Mouse (Mus musculus): ENCODE data around the gene AC170998.1. TPM values are rescaled to one million over a fixed set of nuclear protein-coding genes. Genes with fewer than 3 reads are reported as not detected.

AC170998.1 gene
- polyA plus RNA-seq (2015; fragmentation: Nextera tagmentation; extraction: Ambion mirVana), result 1.7 and 1.8 TPM in 2 replicates

- Histone ChIP-seq H3K9ac (no peak within 1 kb of the TSS), H3K27ac (replicated peaks) (no peak within 1 kb of the TSS), H3K4me1 (replicated peaks) (no peaks in the 10 kb centered on the region), H3K36me3 (peaks cover 86% of the 10 kb centered on the region), H3K9me3 (no peaks in the 10 kb centered on the region), H3K4me3 (no peak within 1 kb of the TSS), H3K4me2 (no peak within 1 kb of the TSS), H3K27me3 (no peaks in the 10 kb centered on the region)
- 96% methylated on average over 4 of the region's 4 CpGs for WGBS
- no peak for ATAC-seq (ENCODE audit: low read depth)
Observed at GRCm38 (mm10) chr17:28725783-28726182, at the start of gene AC170998.1. Gene AC170998.1 (plus strand): TSS chr17:28726083.

GRCm38 (mm10) chr17:28682311-28683084 lies 43.4 kb upstream of the AC170998.1 start:
- WGBS, result 83% methylated on average over 13 of the region's 13 CpGs
- H3K9ac ChIP-seq, result no peak overlapping the region
- H3K27ac ChIP-seq (replicated peaks), result no peak overlapping the region
- H3K4me2 ChIP-seq, result no peak overlapping the region
- H3K36me3 ChIP-seq, result no peaks in the 10 kb centered on the region
- H3K9me3 ChIP-seq, result no peaks in the 10 kb centered on the region
- H3K4me1 ChIP-seq (replicated peaks), result no peaks in the 10 kb centered on the region
- no peak overlapping the region for H3K4me3 ChIP-seq
- no peak for ATAC-seq (ENCODE audit: low read depth)
- H3K27me3 ChIP-seq, result no peaks in the 10 kb centered on the region

GRCm38 (mm10) chr17:28683601-28684000 lies 42.3 kb upstream of the AC170998.1 start:
- Histone ChIP-seq H3K36me3 (no peaks in the 10 kb centered on the region), H3K4me3 (no peak overlapping the region), H3K9ac (no peak overlapping the region), H3K27ac (replicated peaks) (no peak overlapping the region), H3K4me1 (replicated peaks) (no peaks in the 10 kb centered on the region), H3K4me2 (no peak overlapping the region), H3K27me3 (peaks cover 4% of the 10 kb centered on the region), H3K9me3 (no peaks in the 10 kb centered on the region)
- WGBS, result 76% methylated on average over 1 of the region's 1 CpGs
- ATAC-seq (ENCODE audit: low read depth), result no peak

- Histone ChIP-seq H3K9ac (no peak overlapping the region), H3K9me3 (no peaks in the 10 kb centered on the region), H3K27me3 (peaks cover 12% of the 10 kb centered on the region), H3K36me3 (no peaks in the 10 kb centered on the region), H3K4me2 (no peak overlapping the region), H3K4me3 (no peak overlapping the region), H3K27ac (replicated peaks) (no peak overlapping the region), H3K4me1 (replicated peaks) (peaks cover 7% of the 10 kb centered on the region)
- 78% methylated on average over 19 of the region's 19 CpGs for WGBS
- no peak for ATAC-seq (ENCODE audit: low read depth)
Observed at GRCm38 (mm10) chr17:28684631-28685030, 41.3 kb upstream of the AC170998.1 start.

- 43% methylated on average over 4 of the region's 4 CpGs for WGBS
- Histone ChIP-seq H3K36me3 (no peaks in the 10 kb centered on the region), H3K4me3 (no peak overlapping the region), H3K4me2 (no peak overlapping the region), H3K27me3 (peaks cover 12% of the 10 kb centered on the region), H3K27ac (replicated peaks) (no peak overlapping the region), H3K4me1 (replicated peaks) (peaks cover 15% of the 10 kb centered on the region), H3K9ac (no peak overlapping the region), H3K9me3 (no peaks in the 10 kb centered on the region)
- no peak for ATAC-seq (ENCODE audit: low read depth)
Observed at GRCm38 (mm10) chr17:28687354-28687753, 38.5 kb upstream of the AC170998.1 start.

GRCm38 (mm10) chr17:28689586-28690283 lies 36.1 kb upstream of the AC170998.1 start, which contains the start of gene Slc26a8:
Gene Slc26a8 (minus strand): TSS chr17:28690233.
- H3K4me2 ChIP-seq, result peak within 1 kb of the TSS; percentile 78
- 0 out of 2 replicates have a peak, but pooled peaks cover 4% of the 10 kb centered on the region for H3K36me3 ChIP-seq
- peaks cover 12% of the 10 kb centered on the region for H3K27me3 ChIP-seq
- 10% methylated on average over 40 of the region's 40 CpGs for WGBS
- peaks cover 36% of the 10 kb centered on the region for H3K4me1 ChIP-seq (replicated peaks)
- no peaks in the 10 kb centered on the region for H3K9me3 ChIP-seq
- peak within 1 kb of the TSS; percentile 76 for H3K9ac ChIP-seq
- H3K27ac ChIP-seq (replicated peaks), result peak within 1 kb of the TSS; percentile 97
- no peak for ATAC-seq (ENCODE audit: low read depth)
- H3K4me3 ChIP-seq, result peak within 1 kb of the TSS; percentile 98

GRCm38 (mm10) chr17:28690776-28691686 lies 34.9 kb upstream of the AC170998.1 start, which contains the start of gene Mapk14:
Gene Mapk14 (plus strand): TSS chr17:28691329.
- Histone ChIP-seq H3K4me2 (peak within 1 kb of the TSS; percentile 78), H3K36me3 (0 out of 2 replicates have a peak, but pooled peaks cover 4% of the 10 kb centered on the region), H3K9me3 (no peaks in the 10 kb centered on the region), H3K9ac (peak within 1 kb of the TSS; percentile 97), H3K27me3 (peaks cover 12% of the 10 kb centered on the region), H3K4me1 (replicated peaks) (peaks cover 48% of the 10 kb centered on the region), H3K27ac (replicated peaks) (peak within 1 kb of the TSS; percentile 97), H3K4me3 (peak within 1 kb of the TSS; percentile 98)
- WGBS, result 0% methylated on average over 83 of the region's 86 CpGs
- ATAC-seq (ENCODE audit: low read depth), result peak; percentile 96

- under 1% methylated on average over 53 of the region's 53 CpGs for WGBS
- H3K4me1 ChIP-seq (replicated peaks), result peaks cover 55% of the 10 kb centered on the region
Observed at GRCm38 (mm10) chr17:28691687-28692340, 34.1 kb upstream of the AC170998.1 start.

GRCm38 (mm10) chr17:28692341-28692710 lies 33.6 kb upstream of the AC170998.1 start:
- peaks cover 12% of the 10 kb centered on the region for H3K27me3 ChIP-seq

More at GRCm38 (mm10) chr17:28691687-28692340, 34.1 kb upstream of the AC170998.1 start:
- Histone ChIP-seq H3K4me3 (peak overlapping the region; percentile 98), H3K4me2 (peak overlapping the region; percentile 78), H3K36me3 (0 out of 2 replicates have a peak, but pooled peaks cover 4% of the 10 kb centered on the region), H3K27me3 (peaks cover 12% of the 10 kb centered on the region), H3K27ac (replicated peaks) (peak overlapping the region; percentile 97), H3K9me3 (no peaks in the 10 kb centered on the region), H3K9ac (peak overlapping the region; percentile 97)
- ATAC-seq (ENCODE audit: low read depth), result peak; percentile 69

GRCm38 (mm10) chr17:28693086-28693485 lies 32.8 kb upstream of the AC170998.1 start:
- no peak for ATAC-seq (ENCODE audit: low read depth)
- Histone ChIP-seq H3K9ac (peak overlapping the region; percentile 97), H3K9me3 (no peaks in the 10 kb centered on the region), H3K27ac (replicated peaks) (no peak overlapping the region), H3K4me2 (peak overlapping the region; percentile 78), H3K4me1 (replicated peaks) (peaks cover 68% of the 10 kb centered on the region), H3K4me3 (peak overlapping the region; percentile 98), H3K36me3 (0 out of 2 replicates have a peak, but pooled peaks cover 4% of the 10 kb centered on the region), H3K27me3 (peaks cover 12% of the 10 kb centered on the region)
- WGBS, result 54% methylated on average over 3 of the region's 3 CpGs

More at GRCm38 (mm10) chr17:28692341-28692710, 33.6 kb upstream of the AC170998.1 start:
- under 1% methylated on average over 18 of the region's 18 CpGs for WGBS
- 0 out of 2 replicates have a peak, but pooled peaks cover 4% of the 10 kb centered on the region for H3K36me3 ChIP-seq
- H3K4me3 ChIP-seq, result peak overlapping the region; percentile 98
- peak overlapping the region; percentile 78 for H3K4me2 ChIP-seq
- H3K27ac ChIP-seq (replicated peaks), result peak overlapping the region; percentile 97
- ATAC-seq (ENCODE audit: low read depth), result no peak
- peaks cover 60% of the 10 kb centered on the region for H3K4me1 ChIP-seq (replicated peaks)
- peak overlapping the region; percentile 97 for H3K9ac ChIP-seq
- H3K9me3 ChIP-seq, result no peaks in the 10 kb centered on the region

- Histone ChIP-seq H3K27me3 (peaks cover 5% of the 10 kb centered on the region), H3K4me2 (no peak overlapping the region; the same call in 1 of the 2 replicates), H3K27ac (replicated peaks) (no peak overlapping the region), H3K4me1 (replicated peaks) (peaks cover 72% of the 10 kb centered on the region), H3K36me3 (0 out of 2 replicates have a peak, but pooled peaks cover 4% of the 10 kb centered on the region), H3K9ac (no peak overlapping the region), H3K9me3 (no peaks in the 10 kb centered on the region), H3K4me3 (no peak overlapping the region)
- 76% methylated on average over 2 of the region's 2 CpGs for WGBS
- no peak for ATAC-seq (ENCODE audit: low read depth)
Observed at GRCm38 (mm10) chr17:28694078-28694477, 31.8 kb upstream of the AC170998.1 start.

Measured in neural tube, embryonic 13.5 days (tissue).